Mouse (Mus musculus): ENCODE data around the gene Ndufa4. TPM values are rescaled to one million over a fixed set of nuclear protein-coding genes. Genes with fewer than 3 reads are reported as not detected.

Ndufa4 gene
- polyA plus RNA-seq (2015; fragmentation: Nextera tagmentation; extraction: Ambion mirVana): 1,406 and 1,576 TPM in 2 replicates

GRCm38 (mm10) chr6:11907269-11908032 lies at the start of gene Ndufa4, which contains the start of gene Phf14:
TSS of gene Ndufa4 (minus strand) at chr6:11907497.
TSS of gene Phf14 (plus strand) at chr6:11907809.
- H3K27me3 ChIP-seq (replicated peaks): no peaks in the 10 kb centered on the region
- H3K4me2 ChIP-seq: peak within 1 kb of the TSS; percentile 79
- H3K27ac ChIP-seq (replicated peaks): peak within 1 kb of the TSS; percentile 91
- H3K4me3 ChIP-seq: peak within 1 kb of the TSS; percentile 87
- no peaks in the 10 kb centered on the region for H3K9me3 ChIP-seq
- H3K9ac ChIP-seq: peak within 1 kb of the TSS; percentile 97
- peak; percentile 92 for ATAC-seq (ENCODE audit: extremely low read depth, insufficient number of reproducible peaks, low FRiP score, low TSS enrichment)
- peaks cover 23% of the 10 kb centered on the region for H3K4me1 ChIP-seq
- WGBS: under 1% methylated on average over 59 of the region's 59 CpGs
- peaks cover 32% of the 10 kb centered on the region for H3K36me3 ChIP-seq

GRCm38 (mm10) chr6:11948100-11948499 lies 40.8 kb upstream of the Ndufa4 start:
- peaks cover 43% of the 10 kb centered on the region for H3K36me3 ChIP-seq
- H3K4me1 ChIP-seq: peaks cover 16% of the 10 kb centered on the region
- H3K9me3 ChIP-seq: no peaks in the 10 kb centered on the region
- H3K9ac ChIP-seq: no peak overlapping the region
- no peaks in the 10 kb centered on the region for H3K27me3 ChIP-seq (replicated peaks)
- no peak overlapping the region for H3K4me3 ChIP-seq
- no peak overlapping the region for H3K27ac ChIP-seq (replicated peaks)
- WGBS: 76% methylated on average over 1 of the region's 1 CpGs
- no peak for ATAC-seq (ENCODE audit: extremely low read depth, insufficient number of reproducible peaks, low FRiP score, low TSS enrichment)
- no peak overlapping the region for H3K4me2 ChIP-seq

GRCm38 (mm10) chr6:11942089-11942488 lies 34.8 kb upstream of the Ndufa4 start:
- Histone ChIP-seq H3K9ac (no peak overlapping the region), H3K27ac (replicated peaks) (no peak overlapping the region), H3K9me3 (no peaks in the 10 kb centered on the region), H3K27me3 (replicated peaks) (no peaks in the 10 kb centered on the region), H3K4me3 (no peak overlapping the region), H3K4me2 (no peak overlapping the region), H3K4me1 (peaks cover 16% of the 10 kb centered on the region), H3K36me3 (peaks cover 56% of the 10 kb centered on the region)
- ATAC-seq (ENCODE audit: extremely low read depth, insufficient number of reproducible peaks, low FRiP score, low TSS enrichment): no peak
- 91% methylated on average over 4 of the region's 4 CpGs for WGBS

- no peak overlapping the region for H3K4me2 ChIP-seq
- ATAC-seq (ENCODE audit: extremely low read depth, insufficient number of reproducible peaks, low FRiP score, low TSS enrichment): no peak
- H3K4me1 ChIP-seq: peaks cover 16% of the 10 kb centered on the region
- no peaks in the 10 kb centered on the region for H3K9me3 ChIP-seq
- H3K4me3 ChIP-seq: no peak overlapping the region
- H3K36me3 ChIP-seq: peaks cover 47% of the 10 kb centered on the region
- no peak overlapping the region for H3K27ac ChIP-seq (replicated peaks)
- H3K9ac ChIP-seq: no peak overlapping the region
- no peaks in the 10 kb centered on the region for H3K27me3 ChIP-seq (replicated peaks)
Observed at GRCm38 (mm10) chr6:11940895-11941294, 33.6 kb upstream of the Ndufa4 start.

- H3K4me2 ChIP-seq: no peak overlapping the region
- H3K27me3 ChIP-seq (replicated peaks): no peaks in the 10 kb centered on the region
- H3K9me3 ChIP-seq: no peaks in the 10 kb centered on the region
- ATAC-seq (ENCODE audit: extremely low read depth, insufficient number of reproducible peaks, low FRiP score, low TSS enrichment): no peak
- no peak overlapping the region for H3K9ac ChIP-seq
- 0 out of 2 replicates have a peak, but pooled peaks cover 3% of the 10 kb centered on the region for H3K4me1 ChIP-seq
- 86% methylated on average over 7 of the region's 7 CpGs for WGBS
- no peak overlapping the region for H3K27ac ChIP-seq (replicated peaks)
- H3K36me3 ChIP-seq: peaks cover 21% of the 10 kb centered on the region
- H3K4me3 ChIP-seq: no peak overlapping the region
Observed at GRCm38 (mm10) chr6:11933403-11933802, 26.1 kb upstream of the Ndufa4 start.

- H3K36me3 ChIP-seq: peaks cover 19% of the 10 kb centered on the region
- H3K4me2 ChIP-seq: peak overlapping the region; percentile 80
- no peak for ATAC-seq (ENCODE audit: extremely low read depth, insufficient number of reproducible peaks, low FRiP score, low TSS enrichment)
- 61% methylated on average over 6 of the region's 6 CpGs for whole genome bisulfite sequencing
- H3K27ac ChIP-seq (replicated peaks): no peak overlapping the region
- H3K9me3 ChIP-seq: no peaks in the 10 kb centered on the region
- peak overlapping the region; percentile 99; the same call in 1 of the 2 replicates for H3K9ac ChIP-seq
- H3K4me1 ChIP-seq: peaks cover 27% of the 10 kb centered on the region
- no peaks in the 10 kb centered on the region for H3K27me3 ChIP-seq (replicated peaks)
- H3K4me3 ChIP-seq: peak overlapping the region; percentile 91; the same call in 1 of the 2 replicates
Observed at GRCm38 (mm10) chr6:11927485-11927884, 20.2 kb upstream of the Ndufa4 start.

GRCm38 (mm10) chr6:11926082-11926595 lies 18.8 kb upstream of the Ndufa4 start:
- H3K4me2 ChIP-seq: peak overlapping the region; percentile 80
- H3K9ac ChIP-seq: peak overlapping the region; percentile 99
- peak overlapping the region; percentile 91 for H3K4me3 ChIP-seq
- H3K27ac ChIP-seq (replicated peaks): peak overlapping the region; percentile 95
- peaks cover 19% of the 10 kb centered on the region for H3K36me3 ChIP-seq
- no peaks in the 10 kb centered on the region for H3K27me3 ChIP-seq (replicated peaks)
- peak; percentile 35; the same call in 1 of the 2 replicates for ATAC-seq (ENCODE audit: extremely low read depth, insufficient number of reproducible peaks, low FRiP score, low TSS enrichment)
- under 1% methylated on average over 40 of the region's 40 CpGs for WGBS
- H3K9me3 ChIP-seq: no peaks in the 10 kb centered on the region
- H3K4me1 ChIP-seq: peaks cover 27% of the 10 kb centered on the region

- ATAC-seq (ENCODE audit: extremely low read depth, insufficient number of reproducible peaks, low FRiP score, low TSS enrichment): peak; percentile 82
- H3K9ac ChIP-seq: peak overlapping the region; percentile 99
- peaks cover 27% of the 10 kb centered on the region for H3K4me1 ChIP-seq
- H3K27me3 ChIP-seq (replicated peaks): no peaks in the 10 kb centered on the region
- H3K27ac ChIP-seq (replicated peaks): peak overlapping the region; percentile 95
- H3K4me3 ChIP-seq: peak overlapping the region; percentile 91
- H3K4me2 ChIP-seq: peak overlapping the region; percentile 80
- H3K9me3 ChIP-seq: no peaks in the 10 kb centered on the region
- WGBS: under 1% methylated on average over 20 of the region's 20 CpGs
- peaks cover 19% of the 10 kb centered on the region for H3K36me3 ChIP-seq
Observed at GRCm38 (mm10) chr6:11925496-11926041, 18.3 kb upstream of the Ndufa4 start.

GRCm38 (mm10) chr6:11908170-11908569 lies 873 bp upstream of the Ndufa4 start:
- peaks cover 23% of the 10 kb centered on the region for H3K4me1 ChIP-seq
- peak overlapping the region; percentile 97 for H3K9ac ChIP-seq
- peak overlapping the region; percentile 87 for H3K4me3 ChIP-seq
- peaks cover 24% of the 10 kb centered on the region for H3K36me3 ChIP-seq
- peak overlapping the region; percentile 79 for H3K4me2 ChIP-seq
- 23% methylated on average over 7 of the region's 7 CpGs for WGBS
- H3K27me3 ChIP-seq (replicated peaks): no peaks in the 10 kb centered on the region
- no peaks in the 10 kb centered on the region for H3K9me3 ChIP-seq
- no peak for ATAC-seq (ENCODE audit: extremely low read depth, insufficient number of reproducible peaks, low FRiP score, low TSS enrichment)
- peak overlapping the region; percentile 91 for H3K27ac ChIP-seq (replicated peaks)

- Histone ChIP-seq H3K27me3 (replicated peaks) (no peaks in the 10 kb centered on the region), H3K27ac (replicated peaks) (peak overlapping the region; percentile 91), H3K4me1 (peaks cover 23% of the 10 kb centered on the region), H3K9ac (peak overlapping the region; percentile 97), H3K4me2 (peak overlapping the region; percentile 79), H3K4me3 (peak overlapping the region; percentile 87), H3K9me3 (no peaks in the 10 kb centered on the region), H3K36me3 (peaks cover 37% of the 10 kb centered on the region)
- peak; percentile 6; the same call in 1 of the 2 replicates for ATAC-seq (ENCODE audit: extremely low read depth, insufficient number of reproducible peaks, low FRiP score, low TSS enrichment)
- WGBS: under 1% methylated on average over 5 of the region's 5 CpGs
Observed at GRCm38 (mm10) chr6:11906890-11907268, 418 bp downstream of the Ndufa4 start.

GRCm38 (mm10) chr6:11900809-11901310 lies 6.4 kb downstream of the Ndufa4 start:
- peaks cover 11% of the 10 kb centered on the region for H3K4me1 ChIP-seq
- no peak overlapping the region for H3K4me3 ChIP-seq
- H3K36me3 ChIP-seq: peaks cover 73% of the 10 kb centered on the region
- no peak overlapping the region for H3K4me2 ChIP-seq
- no peaks in the 10 kb centered on the region for H3K9me3 ChIP-seq
- 85% methylated on average over 4 of the region's 4 CpGs for WGBS
- H3K9ac ChIP-seq: no peak overlapping the region
- no peak for ATAC-seq (ENCODE audit: extremely low read depth, insufficient number of reproducible peaks, low FRiP score, low TSS enrichment)
- H3K27ac ChIP-seq (replicated peaks): no peak overlapping the region
- no peaks in the 10 kb centered on the region for H3K27me3 ChIP-seq (replicated peaks)

Measured in heart, embryonic 13.5 days (tissue).